Mouse (Mus musculus) spleen, embryonic (tissue): Measurements from ENCODE around the gene Dpp9.

Experiments used
- CTCF ChIA-PET: fragments of 350-600 bp; sonication (Branson Sonifier 250); formaldehyde crosslinking; loops from one replicate; lab custom pipeline; 2022; lab: Charles Lee

Gene Dpp9

DNA sequence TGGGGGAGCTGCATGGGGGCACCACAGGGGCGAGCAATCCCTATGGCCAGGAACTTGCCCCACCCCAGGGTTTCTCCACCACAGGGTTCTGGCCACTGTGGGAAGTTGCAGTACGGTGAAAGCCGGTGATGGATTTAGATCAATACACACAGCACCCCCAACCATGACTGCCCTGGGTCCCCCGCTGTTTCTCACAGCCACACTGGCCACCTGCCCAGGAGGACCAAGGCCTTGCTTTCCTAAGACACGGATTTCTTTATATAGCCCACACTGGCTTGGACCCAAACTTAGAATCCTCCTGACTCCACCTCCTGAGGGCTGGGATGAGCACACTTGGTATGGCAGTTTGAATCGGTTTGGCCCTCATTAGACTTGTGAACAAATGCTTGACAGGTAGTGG is 27.4 kb downstream of the Dpp9 start:
- CTCF ChIA-PET, result no interaction called here

- CTCF ChIA-PET, result no interaction called here
Observed at GRCm38 (mm10) chr17:56185281-56186141, 33.2 kb downstream of the Dpp9 start.

DNA sequence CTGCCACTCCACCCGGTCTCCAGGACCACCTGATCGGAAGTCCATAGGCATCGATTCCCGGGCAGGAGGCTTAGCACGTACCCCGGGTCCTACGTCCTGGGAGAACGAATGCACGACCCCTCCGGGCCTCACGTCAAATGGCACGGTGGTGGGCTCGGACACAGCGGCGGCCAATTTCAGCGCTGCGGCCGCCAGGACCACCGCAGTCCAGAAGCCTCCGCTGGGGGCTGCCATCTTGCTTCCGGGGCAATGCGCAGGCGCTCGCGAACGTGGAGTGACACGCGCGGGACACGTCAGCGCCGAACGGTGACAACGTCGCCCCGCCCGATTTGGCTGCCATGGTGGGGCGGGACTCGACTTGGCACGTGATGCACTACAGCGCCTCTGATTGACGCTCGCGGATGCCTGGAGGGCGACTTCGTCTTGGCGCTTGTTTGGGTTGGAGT is 35.0 kb downstream of the Dpp9 start, which contains the start of gene Mydgf:
Gene Mydgf (minus strand): TSS at position 263 of the 446 bp plus-strand sequence.
- CTCF ChIA-PET, result no interaction called here

DNA sequence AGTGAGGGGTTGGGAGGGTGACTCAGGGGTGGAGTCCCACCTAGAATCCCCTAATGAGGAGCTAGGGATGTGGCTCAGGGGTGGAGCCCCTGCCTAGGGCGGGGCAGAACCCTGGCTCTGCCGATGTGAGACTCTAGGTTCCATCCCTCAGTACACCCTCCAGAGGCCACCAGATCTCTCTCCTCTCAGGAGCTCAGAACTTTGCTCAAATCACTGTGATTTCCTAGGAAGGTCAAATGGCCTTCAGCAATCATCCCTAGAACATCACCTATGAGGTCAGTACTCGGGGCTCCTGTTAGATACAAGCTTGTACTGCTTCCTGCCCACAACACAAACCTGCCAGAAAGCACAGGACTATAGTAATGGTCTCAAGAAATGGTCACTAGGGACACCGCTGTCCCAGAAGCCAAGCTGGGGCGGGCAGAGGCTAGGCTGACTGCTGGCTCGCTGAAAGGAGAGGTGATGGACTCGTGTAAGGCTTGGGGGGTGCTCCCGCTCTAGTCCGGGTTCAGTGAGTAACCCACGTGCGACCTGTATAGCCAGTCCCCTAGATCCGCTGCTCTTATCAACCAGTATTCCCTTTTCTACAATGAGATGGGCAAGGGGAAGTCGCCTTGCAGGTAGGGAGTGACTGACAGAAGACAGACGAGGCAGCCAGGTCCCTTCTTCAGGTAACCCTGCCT is 35.6 kb downstream of the Dpp9 start:
- CTCF ChIA-PET, result interaction anchor here (0.6 kb wide), 2 partner anchors 121 to 481 kb away, joined by 3 to 4 read pairs; no protein-coding TSS in a partner anchor

DNA sequence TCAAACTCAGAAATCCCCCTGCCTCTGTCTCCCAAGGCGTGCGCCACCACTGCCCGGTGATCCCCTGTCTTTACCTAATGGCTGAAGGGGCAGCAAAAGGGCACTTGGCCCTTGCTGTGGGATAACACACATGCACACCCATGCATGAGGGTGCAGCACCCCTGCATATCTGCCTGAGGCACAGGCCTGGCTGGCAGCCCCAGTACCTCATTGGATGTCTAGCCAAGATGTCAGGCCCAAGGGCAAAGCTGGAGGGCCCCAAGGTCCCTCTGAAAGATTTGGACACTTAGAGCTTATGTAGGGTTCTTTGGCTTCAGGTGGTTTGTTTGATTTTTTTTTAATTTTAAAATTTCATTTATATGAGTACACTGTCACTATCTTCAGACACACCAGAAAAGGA is 43.3 kb downstream of the Dpp9 start:
- CTCF ChIA-PET, result interaction anchor here (0.5 kb wide), 1 partner anchor 99 kb away, joined by 4 read pairs; no protein-coding TSS in a partner anchor

GRCm38 (mm10) chr17:56173401-56174046 is 45.2 kb downstream of the Dpp9 start:
- CTCF ChIA-PET, result no interaction called here

- CTCF ChIA-PET, result no interaction called here
Observed at GRCm38 (mm10) chr17:56171881-56172280, 46.8 kb downstream of the Dpp9 start.

DNA sequence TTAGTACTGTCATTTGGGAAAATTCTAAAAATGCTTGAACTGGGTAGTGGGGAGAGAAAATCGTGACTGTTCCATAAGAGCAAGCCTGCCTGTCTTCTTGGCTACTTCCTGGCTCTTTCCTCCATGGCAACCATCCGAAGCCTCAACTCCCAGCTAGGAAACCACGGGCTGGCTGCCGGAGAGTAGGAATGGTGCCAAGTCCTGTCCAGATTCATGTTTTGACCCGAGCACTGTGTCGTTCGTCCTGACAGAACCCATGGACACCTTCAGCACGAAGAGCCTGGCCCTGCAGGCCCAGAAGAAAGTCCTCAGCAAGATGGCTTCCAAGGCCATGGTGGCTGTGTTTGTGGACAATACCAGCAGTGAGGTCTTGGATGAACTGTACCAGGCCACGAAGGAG is 47.2 kb downstream of the Dpp9 start:
- CTCF ChIA-PET, result no interaction called here

GRCm38 (mm10) chr17:56170636-56171035 is 48.1 kb downstream of the Dpp9 start:
- CTCF ChIA-PET, result no interaction called here

DNA sequence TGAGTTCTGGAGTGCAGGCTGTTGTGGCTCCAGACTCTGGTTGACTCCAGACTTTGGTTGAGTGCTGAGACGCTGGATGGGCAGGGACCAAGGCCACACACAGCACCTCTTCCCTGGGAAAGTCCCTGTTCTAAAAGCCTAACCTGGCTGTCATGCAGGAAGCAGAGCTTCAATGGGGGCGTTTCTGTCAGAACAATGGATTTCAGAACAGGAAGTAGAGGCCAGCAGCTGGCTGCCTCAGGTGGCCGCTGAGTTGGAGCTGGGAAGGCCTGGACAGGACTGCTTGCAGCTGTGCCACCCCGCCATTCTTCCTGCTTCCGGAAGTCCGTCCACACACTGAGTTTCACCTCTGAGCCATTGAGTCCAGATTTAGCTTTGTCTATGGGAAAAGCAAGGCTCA is 48.9 kb downstream of the Dpp9 start:
- CTCF ChIA-PET, result no interaction called here

- CTCF ChIA-PET, result no interaction called here
Observed at GRCm38 (mm10) chr17:56165671-56166070, 53.0 kb downstream of the Dpp9 start.

DNA sequence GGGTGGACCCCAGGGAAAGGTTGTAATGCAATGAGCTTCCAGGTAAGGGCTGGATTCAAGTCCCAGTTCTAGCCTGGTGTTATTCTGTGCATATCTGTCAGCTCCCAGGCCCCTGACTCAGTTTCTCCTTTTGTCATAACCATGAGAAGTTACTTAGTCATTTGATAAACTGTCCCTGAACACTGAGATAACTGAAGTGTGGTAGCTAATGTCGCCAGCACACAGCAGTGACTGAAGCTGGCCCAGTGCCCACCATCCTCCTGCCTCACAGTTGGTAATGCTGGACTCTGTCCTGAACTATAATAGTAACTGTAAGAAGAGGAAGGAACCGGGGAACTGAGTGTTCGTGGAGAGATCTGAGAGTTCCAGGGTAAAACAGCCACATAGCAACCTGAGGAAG is 54.2 kb downstream of the Dpp9 start:
- CTCF ChIA-PET, result no interaction called here

GRCm38 (mm10) chr17:56163523-56164102 is 55.1 kb downstream of the Dpp9 start:
- CTCF ChIA-PET, result no interaction called here

- CTCF ChIA-PET, result no interaction called here
Observed at GRCm38 (mm10) chr17:56162231-56162774, 56.4 kb downstream of the Dpp9 start, which contains the start of gene Tnfaip8l1. Tnfaip8l1 (plus strand) TSS chr17:56162477.

GRCm38 (mm10) chr17:56159729-56160128 is 59.0 kb downstream of the Dpp9 start:
- CTCF ChIA-PET, result interaction anchor here (0.6 to 1.6 kb wide), 3 partner anchors 26 to 84 kb away, joined by 4 to 9 read pairs (median 4); no protein-coding TSS in a partner anchor

- CTCF ChIA-PET, result no interaction called here
Observed at GRCm38 (mm10) chr17:56153643-56154042, 65.1 kb downstream of the Dpp9 start.

- CTCF ChIA-PET, result no interaction called here
Observed at GRCm38 (mm10) chr17:56149897-56150296, 68.8 kb downstream of the Dpp9 start.

GRCm38 (mm10) chr17:56148790-56149618 is 69.7 kb downstream of the Dpp9 start:
- CTCF ChIA-PET, result no interaction called here

DNA sequence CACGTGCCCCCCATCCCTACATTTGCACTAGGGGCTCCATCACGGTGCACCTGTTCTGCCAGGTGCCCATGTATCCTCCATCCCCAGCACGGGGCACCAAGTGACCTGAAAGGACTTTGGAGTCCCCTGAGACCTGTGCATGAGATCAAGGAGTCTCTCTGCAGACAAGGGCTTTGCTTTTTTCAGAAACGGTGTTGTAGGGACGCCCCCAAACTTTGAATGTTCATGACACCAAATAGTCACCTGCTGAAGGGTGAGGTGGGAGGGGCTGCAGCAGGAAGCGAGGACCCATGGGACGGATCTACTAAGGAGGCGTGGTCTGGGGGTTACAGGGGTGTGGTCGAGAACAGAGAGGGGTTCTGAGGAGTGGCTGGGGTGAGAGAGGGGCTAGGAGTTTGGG is 70.4 kb downstream of the Dpp9 start:
- CTCF ChIA-PET, result no interaction called here

DNA sequence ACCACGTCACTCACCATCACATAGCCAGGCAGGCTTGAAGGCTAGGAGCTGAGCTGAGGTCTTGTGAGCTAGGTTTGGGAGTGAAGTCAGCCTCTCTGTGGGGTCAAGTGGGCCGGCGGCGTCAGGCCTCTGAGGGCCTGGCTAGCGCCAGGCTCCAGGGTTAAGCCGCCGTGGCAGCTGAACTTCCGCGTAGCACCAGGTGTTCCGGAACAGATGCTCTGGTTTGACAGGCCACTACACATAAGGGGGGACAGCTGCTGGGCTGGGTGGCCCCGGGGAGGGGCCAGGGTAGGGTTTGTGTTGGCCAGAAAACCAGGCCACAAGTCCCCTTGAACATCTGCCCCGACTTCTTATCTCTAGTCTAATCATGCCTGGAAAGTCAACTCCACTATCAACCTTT is 71.3 kb downstream of the Dpp9 start:
- CTCF ChIA-PET, result no interaction called here
